Mouse (Mus musculus) c-Kit-positive CD71-negative TER-119-negative erythroid progenitor cells, embryonic 14.5 days (primary cell): ENCODE data around the gene N4bp2.
"Not testable (repeated sequence)": the region's sequence is repeated elsewhere in the genome, so short reads cannot be mapped to it uniquely, and the experiment has no call there.

Source experiments
- DNase-seq: peaks from one replicate; pipeline ENCODE4 v3.0.0-alpha.2; 2013; ENCODE audit warnings: low read depth

The N4bp2 gene

DNA sequence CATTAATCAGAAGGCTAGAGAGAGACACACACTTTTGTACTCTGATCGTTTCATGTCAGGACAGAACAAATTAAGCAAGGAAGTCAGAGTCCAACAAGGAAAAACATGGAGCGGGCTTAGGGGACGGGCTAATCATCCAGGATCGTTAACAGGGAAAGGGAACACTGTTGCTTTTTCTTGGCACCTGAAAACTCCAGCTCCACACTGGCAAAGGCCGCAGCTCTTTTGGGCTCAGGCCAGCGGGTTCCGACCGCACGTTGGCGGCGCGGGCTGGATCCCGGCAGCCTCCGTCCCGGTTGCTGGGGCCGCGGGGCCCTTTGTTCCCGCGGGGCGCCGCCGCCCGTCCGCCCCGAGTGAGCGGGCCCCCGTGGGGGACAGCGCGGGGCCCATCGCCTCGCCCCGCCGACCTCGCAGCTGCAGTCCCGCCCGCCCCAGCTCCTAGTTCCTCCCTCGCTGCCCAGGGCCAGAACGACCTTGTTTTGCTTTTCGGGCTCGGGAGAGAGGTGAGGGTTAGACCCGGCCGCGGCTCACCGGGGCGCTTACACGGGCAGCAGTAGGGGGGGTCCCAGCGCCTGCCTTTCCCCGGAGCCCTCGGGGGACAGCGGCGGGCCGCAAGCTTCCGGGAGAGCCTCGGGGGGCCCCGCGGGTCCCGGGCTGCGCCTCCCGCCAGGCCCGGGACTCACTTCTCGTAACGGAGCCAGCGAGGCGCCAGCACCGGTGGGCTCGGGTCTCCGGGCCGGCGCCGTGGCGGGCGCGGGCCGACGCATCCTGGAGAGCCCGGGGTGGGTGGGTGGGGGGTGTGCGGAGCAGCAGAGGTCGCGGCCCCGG is at the start of gene N4bp2:
Gene N4bp2, plus strand, starts transcription at position 434 of the 828 bp plus-strand sequence.
- DNase-seq, result no peak

DNA sequence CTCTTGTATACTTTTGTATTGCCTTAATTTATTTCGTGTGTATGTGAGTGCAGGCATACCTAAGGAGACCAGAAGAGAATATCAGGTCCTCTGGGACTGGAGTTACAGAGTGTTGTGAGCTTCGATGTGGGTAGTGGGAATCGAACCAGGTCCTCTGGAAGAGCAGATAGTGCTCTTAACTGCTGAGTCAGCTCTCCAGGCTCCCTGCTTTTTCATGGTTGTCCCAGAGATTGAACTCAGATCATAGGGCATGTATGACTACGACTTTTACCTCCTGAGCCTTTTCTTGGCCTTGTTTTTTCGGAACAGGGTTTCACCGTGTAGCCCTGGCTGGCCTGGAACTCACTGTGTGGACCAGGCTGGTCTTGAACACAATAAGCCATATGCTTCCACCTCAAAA is 48.2 kb upstream of the N4bp2 start:
- no peak for DNase-seq

DNA sequence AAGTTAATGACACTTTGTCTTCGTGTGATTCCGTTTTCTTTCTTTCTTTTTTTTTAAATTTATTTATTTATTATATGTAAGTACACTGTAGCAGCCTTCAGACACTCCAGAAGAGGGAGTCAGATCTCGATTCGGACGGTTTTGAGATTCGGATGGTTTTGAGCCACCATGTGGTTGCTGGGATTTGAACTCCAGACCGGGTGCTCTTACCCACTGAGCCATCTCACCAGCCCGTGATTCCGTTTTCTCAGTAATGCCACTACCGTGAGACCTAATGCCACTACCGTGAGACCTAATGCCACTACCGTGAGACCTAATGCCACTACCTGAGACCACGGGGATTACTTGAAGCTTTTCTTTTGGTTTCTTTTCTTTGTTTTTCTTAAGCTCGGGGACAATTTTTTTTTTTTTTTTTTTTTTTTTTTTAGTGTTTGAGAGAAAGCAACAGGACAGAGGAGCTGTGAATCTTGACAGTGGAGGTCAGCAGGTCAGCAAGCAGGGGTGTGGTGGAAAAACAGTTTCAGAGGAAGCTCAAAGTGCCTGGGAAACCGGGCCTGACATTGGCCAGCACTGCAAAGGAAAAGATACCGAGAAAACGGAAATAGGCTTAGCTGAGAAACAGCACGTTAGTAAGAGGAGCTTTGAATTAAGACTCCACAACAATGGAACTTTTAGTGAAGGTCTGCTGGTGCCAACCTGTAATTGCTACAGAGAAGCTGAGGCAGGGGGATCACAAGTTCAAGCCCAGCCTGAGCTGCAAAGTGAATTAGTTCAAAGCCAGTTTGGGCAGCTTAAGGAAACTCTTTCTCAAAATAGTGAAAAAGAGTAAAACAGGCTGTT is 46.0 kb upstream of the N4bp2 start:
- no peak for DNase-seq

DNA sequence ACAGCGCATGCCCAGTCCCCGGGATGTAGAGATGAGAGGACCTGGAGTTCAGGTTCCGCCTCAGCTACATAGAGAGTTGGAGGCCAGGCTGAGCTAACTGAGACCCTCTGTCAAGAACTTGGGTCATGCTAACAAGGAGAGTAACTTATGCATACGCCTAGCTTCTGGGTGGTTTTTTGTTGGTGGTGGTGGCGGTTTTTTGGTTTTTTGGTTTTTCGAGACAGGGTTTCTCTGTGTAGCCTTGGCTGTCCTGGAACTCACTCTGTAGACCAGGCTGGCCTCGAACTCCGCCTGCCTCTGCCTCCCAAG is 45.5 kb upstream of the N4bp2 start:
- DNase-seq, result not testable (repeated sequence)

DNA sequence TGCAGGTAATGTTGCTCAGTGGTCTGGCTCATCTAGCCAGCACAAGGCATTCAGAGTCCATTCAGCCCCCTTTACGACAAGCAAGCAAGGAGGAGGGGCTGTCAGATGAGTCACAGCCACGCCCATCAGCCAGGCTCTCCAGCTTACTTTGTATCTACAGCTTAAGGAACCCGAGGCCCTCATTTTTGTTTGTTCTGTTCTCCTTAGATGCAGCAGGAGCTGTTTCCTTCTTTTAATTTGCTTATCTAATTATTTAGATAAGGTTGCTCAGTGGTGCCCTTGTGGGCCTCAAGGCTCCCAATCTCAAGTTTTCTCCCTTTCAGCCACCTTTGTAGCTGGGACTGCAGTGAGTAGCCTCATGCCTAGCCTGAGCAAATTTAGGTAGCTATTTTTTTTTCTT is 45.0 kb upstream of the N4bp2 start:
- DNase-seq, result peak; percentile 50

DNA sequence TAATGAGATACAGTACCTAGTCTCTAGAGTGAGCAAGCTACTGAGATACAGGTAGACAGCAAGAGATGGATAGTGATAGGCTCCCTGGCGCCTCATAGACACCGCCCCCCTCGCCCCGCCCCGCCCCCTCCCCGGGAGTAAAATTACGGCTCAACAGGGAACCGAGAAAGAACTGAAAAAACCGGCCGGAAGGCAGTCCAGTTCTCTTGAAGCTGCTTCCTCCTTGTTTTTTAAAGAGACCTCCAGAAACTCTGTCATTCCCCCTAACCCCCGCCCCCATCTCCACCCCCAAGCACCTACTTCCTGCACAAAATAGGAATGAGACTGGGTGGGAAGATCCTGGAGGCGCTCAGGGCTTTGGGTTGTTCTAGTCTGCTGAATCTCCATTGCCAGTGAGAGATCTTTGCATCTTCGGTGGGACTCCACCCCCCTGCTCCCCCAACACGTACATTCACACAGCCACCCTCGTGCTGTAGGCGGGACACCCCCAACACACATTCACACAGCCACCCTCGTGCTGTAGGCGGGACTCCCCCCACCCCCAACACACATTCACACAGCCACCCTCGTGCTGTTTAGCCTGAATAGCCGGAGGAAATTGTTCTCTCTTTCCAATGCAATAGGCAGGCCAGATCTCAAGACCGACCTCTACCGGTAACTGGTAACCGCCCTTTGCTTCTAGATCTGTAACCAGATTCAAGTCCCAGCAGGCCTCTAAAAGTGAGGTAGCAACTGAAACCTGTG is 38.8 kb upstream of the N4bp2 start:
- peak; percentile 47 for DNase-seq

DNA sequence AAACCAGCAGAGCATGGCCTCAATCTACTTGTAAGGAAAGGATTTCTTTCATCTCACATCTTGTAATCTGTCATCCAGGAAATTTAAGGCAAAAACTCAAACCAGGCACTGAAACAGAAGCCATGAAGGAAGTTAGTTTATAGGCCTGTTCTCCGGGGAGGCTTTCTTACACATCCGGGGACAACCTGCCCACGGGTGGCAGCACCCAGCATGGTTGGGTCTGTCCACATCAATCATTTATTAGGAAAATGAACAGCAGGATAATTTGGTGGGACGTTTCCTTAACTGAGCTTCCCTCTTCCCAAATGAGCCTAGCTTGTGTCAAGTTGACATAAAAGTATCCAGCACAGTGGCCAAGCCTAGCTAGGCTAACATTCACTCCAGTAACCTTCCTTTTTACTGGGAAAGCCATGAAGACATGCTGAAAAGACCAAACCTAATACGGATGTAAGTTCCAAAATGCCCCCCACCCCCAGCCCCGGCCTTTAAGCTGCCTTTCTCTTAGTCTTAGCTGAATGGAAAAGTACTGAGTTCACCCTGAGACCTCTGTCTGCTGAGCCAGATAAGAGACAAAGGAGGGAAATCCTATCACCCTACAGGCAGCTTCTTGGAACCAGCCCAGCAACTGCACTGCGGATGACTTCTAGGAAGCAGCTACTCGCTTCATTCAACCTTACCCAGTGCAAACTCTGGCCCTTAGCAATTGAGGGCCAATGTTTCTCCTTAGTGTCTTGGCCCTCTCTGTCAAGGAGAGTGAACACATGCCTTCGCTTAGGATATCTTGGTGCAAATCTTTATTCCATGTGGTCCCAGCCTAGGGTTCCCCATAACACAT is 31.9 kb upstream of the N4bp2 start:
- peak; percentile 41 for DNase-seq

DNA sequence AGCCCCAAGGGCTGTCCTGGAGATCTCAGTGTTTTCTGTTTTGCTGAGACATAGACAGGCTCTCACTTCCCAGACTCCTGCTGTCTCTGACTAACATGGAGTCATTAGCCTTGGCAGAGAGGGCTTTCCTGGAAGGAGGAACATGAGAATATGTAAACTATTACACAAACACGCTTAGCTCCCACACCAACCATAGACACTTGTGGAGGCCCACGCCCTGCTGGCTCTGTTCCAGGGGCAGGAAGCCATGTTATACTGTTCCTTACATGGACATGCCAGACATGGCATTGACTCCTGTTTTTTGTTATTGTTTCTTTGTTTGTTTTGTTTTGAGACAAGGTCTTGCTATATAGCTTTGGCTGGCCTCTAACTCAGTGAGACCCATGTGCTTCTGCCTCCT is 27.7 kb upstream of the N4bp2 start:
- no peak for DNase-seq

DNA sequence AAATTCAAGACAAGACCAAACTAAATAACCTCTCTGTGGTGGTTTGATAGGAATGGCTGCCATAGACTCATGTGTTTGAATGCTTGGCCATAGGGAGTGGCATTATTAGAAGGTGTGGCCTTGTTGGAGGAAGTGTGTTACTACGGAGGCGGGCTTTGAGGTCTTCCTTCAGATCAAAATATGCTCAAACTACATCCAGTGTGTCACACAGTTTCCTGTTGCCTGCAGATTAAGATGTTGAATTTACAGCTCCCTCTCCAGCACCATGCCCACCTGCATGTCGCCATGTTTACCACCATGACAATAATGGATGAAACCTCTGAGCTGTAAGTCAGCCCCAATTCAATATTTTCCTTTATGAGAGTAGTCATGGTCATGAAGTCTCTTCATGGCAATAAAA is 24.0 kb upstream of the N4bp2 start:
- no peak for DNase-seq

DNA sequence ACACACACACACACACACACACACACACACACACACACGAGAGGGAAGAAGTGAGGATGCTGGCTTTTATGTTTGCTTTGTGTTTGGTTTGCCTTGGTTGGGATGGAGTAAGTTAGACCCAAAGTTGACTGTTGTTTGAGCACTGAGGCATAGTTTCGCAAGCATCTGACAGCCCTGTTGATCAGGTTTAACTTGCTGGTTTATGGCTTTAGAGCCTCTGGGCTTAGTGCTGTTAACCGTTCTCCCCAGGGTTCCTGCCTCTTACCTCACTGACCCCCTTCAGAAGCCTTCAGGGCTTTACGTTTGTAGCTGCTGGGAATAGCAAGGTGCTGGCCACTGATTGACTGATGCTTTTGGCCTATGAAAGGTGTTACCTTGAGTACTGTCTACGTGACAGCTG is 16.4 kb upstream of the N4bp2 start:
- no peak for DNase-seq

DNA sequence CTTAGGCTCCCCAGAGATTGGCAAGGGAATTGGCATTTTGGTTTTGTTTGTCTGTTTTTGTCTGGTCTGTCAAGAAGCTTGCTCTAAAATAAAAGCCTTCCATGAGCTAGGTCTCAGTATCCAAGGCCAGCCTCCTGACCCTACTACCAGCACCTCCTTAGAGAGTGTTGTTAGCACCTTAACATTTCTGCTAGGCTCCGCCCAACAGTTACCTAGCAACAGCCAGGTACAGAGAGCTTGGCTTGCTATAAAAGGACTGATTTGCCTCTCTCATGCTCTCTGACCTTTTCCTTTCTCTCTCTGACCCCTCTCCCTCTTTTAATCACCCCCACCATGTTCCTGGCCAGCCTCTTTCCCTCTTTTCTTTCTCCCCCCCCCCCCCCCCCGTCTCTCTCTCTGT is 14.9 kb upstream of the N4bp2 start:
- DNase-seq, result no peak

DNA sequence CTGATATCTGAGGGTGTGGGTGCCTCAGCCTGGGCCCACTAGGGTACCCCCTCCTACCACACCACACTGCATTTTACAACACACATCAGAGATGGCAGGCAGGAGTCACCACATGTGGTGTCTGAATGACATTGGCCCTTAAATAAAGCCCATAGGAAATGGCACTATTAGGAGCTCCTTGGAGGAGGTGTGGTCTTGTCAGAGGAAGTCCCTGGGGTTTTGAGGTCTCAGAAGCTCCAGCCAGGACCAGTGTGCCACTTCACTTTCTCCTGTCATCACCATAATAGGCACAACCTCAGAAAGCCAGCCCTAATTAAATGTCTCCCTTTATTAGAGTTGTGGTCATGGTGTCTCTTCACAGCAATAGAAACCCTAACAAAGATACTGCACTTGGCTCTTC is 14.4 kb upstream of the N4bp2 start:
- DNase-seq, result no peak

DNA sequence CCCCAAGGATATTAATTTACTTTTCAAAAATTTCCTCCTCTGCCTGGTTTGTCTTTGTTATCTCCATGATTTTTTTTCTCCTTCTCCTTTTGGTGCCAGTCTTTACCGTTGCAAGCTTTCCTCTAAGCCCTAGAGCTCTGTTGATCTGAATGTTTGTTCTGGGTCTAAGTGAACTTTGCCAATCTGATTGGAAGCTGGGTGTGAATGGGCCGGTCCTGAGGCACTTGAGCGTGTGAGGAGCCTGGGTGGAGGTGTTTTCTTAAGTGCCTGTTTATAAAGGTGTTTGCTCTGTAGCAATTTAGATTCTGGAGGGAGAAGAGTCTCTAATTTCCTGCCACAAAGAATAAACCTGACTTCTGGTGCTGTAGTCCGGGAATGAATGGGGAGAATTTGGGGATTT is 11.3 kb upstream of the N4bp2 start:
- no peak for DNase-seq

DNA sequence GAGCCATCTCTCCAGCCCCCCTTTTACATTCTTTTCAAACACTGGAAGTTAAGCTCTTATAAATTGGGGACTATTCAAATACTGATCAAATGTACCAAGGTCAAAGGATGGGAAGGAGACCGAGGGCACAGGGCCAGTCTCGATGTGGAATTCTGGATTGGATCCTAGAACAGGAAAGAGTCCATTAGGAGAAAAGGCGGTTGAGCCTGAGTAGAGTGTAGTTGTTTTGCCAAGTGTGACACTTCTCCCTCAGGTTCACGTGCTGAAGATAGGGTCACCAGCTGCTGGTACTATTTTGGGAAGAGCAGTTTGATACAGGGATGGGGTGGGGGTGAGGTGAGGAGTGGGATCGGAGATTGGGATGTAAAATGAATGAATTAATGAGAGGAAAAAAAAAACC is 7.5 kb upstream of the N4bp2 start:
- no peak for DNase-seq

DNA sequence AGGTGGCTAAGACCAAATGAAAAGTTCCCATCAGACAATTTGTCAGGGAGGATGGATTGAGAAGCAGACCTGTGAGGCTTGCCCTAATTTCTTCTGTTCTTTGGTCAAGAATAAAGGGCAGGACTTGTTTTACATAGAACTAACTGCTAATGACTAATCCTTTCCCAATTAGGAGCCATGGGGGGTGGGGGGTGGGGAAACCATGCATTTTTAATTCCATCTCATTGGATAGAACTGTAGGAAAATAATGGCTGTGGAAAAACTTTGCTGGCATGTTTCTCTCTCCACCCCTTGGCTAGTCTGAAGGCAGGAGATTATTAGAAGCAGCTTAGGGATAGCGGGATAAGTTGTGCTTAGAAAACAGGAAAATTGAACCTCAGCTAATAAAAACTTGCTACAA is 6.2 kb upstream of the N4bp2 start:
- DNase-seq, result no peak

DNA sequence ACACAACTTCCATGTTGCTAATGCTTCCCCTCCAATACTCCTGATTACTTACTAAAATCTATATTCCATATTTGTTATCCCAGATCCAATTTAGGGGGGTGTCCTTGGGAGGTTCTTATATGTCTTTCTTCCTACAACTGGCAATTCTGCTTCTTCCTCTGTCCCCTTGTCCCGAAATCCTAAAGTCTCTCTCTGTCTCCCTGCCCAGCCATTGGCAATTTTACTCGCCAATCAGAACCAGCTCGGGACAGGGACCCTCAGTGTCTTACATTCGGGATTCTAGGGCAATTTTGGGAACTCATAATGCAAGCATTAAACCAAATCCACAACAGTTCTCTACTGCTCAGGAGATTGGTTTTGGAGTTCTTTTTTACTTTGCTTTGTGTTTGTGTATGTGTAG is 3.3 kb upstream of the N4bp2 start:
- DNase-seq, result no peak

DNA sequence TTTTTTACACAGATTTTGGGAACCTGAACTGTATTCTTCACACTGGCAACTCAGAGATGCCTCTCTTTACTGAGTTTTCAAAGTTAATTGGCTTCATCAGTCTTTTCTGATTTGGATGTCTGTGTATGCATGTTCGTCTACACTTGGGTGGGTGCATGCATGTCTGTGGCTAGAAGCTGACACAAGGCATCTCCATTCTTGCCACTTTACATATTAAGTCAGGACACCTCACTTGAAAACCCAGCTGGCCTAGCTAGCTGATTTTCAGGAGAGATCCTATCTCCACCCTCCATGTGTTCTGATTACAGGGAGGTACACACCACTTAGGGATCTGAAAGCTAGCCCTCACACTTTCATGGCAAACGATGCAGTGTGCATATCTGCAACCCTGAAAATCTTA is 2.7 kb upstream of the N4bp2 start:
- DNase-seq, result no peak

DNA sequence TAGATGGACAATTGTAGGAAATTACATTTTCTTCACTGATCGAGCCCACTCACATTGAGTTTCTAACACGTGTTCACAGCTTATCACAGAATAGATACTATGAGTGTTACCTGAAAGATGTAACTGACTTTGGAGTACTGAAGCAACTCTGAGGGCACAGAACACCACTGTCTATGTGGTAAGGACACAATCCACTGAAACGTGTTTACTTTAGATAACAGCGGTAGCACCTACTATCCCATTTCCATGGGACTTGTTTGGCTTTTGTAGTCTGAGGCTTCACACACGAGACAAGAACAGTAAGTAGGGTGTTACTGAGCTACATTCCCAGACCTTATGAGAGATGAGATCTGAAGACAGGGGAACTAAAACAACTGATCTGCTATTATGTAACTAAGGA is 2.3 kb upstream of the N4bp2 start:
- DNase-seq, result no peak

DNA sequence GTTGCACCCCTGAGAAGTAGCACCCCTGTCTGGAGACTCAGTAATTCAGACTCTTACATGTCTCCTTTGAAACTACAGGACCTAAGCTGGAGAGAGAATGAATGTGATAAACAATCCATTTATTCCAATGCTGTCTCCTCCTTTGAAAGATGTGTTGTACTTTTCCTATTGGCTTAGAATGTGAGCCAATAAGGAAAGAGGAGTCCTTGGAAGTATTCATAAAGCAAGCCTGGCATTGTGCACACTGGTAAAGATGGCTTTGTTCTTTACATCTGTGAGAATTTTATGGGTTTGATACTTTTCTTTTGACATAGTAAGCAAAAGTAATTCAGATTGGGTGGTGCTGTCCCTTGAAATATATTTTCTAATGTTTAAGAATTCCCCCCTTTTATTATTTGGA is 1.4 kb upstream of the N4bp2 start:
- DNase-seq, result no peak

DNA sequence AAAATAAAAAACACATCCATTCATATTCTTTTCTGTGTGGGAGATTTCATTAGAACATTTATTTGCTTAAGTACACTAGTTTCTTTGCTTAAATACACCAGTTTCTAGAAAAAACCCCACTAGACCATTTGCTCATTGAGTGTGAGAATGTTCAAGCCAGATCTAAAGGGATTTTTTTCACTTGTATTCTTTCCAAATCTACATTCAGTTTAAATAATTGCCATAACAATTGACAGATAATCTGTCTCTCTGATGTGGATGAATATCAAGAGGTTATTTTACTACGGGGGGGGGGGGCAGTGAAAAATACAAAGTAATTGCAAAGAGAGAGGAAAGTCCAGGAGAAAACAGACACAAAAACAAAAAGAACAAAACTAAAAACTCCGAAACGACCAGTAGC is 635 bp upstream of the N4bp2 start:
- DNase-seq, result no peak

DNA sequence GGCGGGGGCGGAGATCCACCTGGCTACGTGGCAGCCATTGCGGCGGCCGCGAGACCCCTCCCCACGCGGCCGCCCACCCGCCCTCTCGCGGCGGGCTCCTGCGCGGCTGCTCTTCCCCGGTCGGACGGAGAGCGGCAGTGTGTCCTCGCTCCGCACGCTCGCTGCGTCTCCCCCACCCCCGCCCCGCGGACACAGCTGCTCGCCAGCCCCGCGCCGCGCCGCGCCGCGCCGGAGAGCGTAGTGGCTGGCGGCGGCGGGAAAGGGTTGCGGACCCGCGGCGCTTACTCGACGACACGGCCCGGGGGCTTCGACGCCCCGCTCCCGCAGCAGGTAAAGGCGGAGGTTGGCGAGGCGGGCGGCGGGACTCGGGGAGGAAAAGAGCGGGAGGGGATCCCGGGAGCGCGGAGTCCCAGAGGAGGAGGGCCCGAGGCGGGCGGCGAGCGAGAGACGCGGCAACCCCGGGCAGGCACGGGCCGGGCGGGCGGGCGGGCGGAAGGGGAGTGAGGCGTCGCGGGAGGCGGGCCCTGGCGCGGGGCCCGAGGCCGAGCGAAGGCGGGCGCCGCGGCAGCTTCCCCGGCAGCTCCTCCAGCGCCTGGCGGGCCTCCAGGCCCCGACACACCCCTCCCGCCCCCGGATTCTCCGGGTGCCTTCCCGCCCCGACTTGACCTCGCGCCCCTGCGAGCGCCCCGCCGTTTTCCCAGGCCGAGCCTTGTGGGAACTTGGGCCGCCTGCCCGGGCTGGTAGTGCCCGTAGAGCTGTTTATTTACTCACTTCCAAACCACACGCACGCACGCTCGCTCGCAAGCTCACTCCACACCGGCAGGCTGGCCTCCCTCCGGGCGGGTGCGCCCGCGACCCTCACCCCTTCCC is 830 bp downstream of the N4bp2 start:
- DNase-seq, result peak; percentile 43
